Mouse (Mus musculus) hindbrain, embryonic 14.5 days (tissue): ENCODE data around the gene Slc22a30. TPM values are rescaled to one million over a fixed set of nuclear protein-coding genes. Genes with fewer than 3 reads are reported as not detected.
"Not testable (repeated sequence)": the region's sequence is repeated elsewhere in the genome, so short reads cannot be mapped to it uniquely, and the experiment has no call there.

ENCODE experiments used
- ATAC-seq: fragments of 200-750 bp; cut with Nextera tagmentation; 2 replicates; pipeline ENCODE4 v1.8.0; 2017; ENCODE audit warnings: moderate number of reproducible peaks, mild to moderate bottlenecking, moderate TSS enrichment, moderate library complexity; ENCODE audit not compliant: low FRiP score
- DNase-seq: peaks from one replicate; pipeline ENCODE4 v3.0.0-alpha.2; 2015; ENCODE audit warnings: low spot score
- H3K27ac ChIP-seq: fragments of 300-500 bp; sonication (generic); 2 replicates; pipeline ENCODE4 v1.5.1; 2014; ENCODE audit warnings: mild to moderate bottlenecking, moderate library complexity
- H3K27me3 ChIP-seq: fragments of 300-500 bp; sonication (generic); 2 replicates; pipeline ENCODE4 v1.6.1; 2014; ENCODE audit warnings: mild to moderate bottlenecking, low read length, mixed read lengths; ENCODE audit not compliant: control insufficient read depth, insufficient read depth
- H3K36me3 ChIP-seq: fragments of 300-500 bp; sonication (generic); replicated peaks from 2 replicates; pipeline ENCODE4 v1.6.1; 2014; ENCODE audit not compliant: control insufficient read depth, insufficient read depth
- H3K4me1 ChIP-seq: fragments of 300-500 bp; sonication (generic); replicated peaks from 2 replicates; pipeline ENCODE4 v1.6.1; 2014; ENCODE audit warnings: antibody characterized with exemption, low read length, mixed read lengths; ENCODE audit not compliant: control insufficient read depth, insufficient read depth
- H3K4me2 ChIP-seq: fragments of 300-500 bp; sonication (generic); replicated peaks from 2 replicates; pipeline ENCODE4 v1.6.1; 2014; ENCODE audit warnings: mild to moderate bottlenecking, moderate library complexity
- H3K4me3 ChIP-seq: fragments of 300-500 bp; sonication (generic); replicated peaks from 2 replicates; pipeline ENCODE4 v1.5.1; 2014; ENCODE audit warnings: mild to moderate bottlenecking, low read length
- H3K9ac ChIP-seq: fragments of 300-500 bp; sonication (generic); 2 replicates; pipeline ENCODE4 v1.6.1; 2014
- H3K9me3 ChIP-seq: fragments of 300-500 bp; sonication (generic); 2 replicates; pipeline ENCODE4 v1.6.1; 2016; ENCODE audit warnings: low read length; ENCODE audit not compliant: control insufficient read depth
- WGBS: fragments of 180-500 bp; shearing (Covaris S2); extraction: QIAGEN DNeasy Blood & Tissue Kit; methylation state at CpG from one replicate; pipeline ENCODE4 v1.1.7; 2014; 5-methylcytosine and 5-hydroxymethylcytosine counted together
- polyA plus RNA-seq: library from polyadenylated mRNA; unstranded; fragments of >200 nt; fragmentation: Nextera tagmentation; extraction: Ambion mirVana; gene quantifications from 2 replicates; pipeline ENCODE4 v1.2.1, GENCODE M21; 2014

The Slc22a30 gene
- polyA plus RNA-seq = not detected in 2 replicates

GRCm38 (mm10) chr19:8405011-8405410 is at the start of gene Slc22a30:
Slc22a30 (minus strand) TSS chr19:8405111.
- DNase-seq, H3K9ac ChIP-seq, ATAC-seq, H3K4me2 ChIP-seq, H3K27ac ChIP-seq, H3K9me3 ChIP-seq, H3K4me3 ChIP-seq, H3K27me3 ChIP-seq, H3K36me3 ChIP-seq, H3K4me1 ChIP-seq: not testable (repeated sequence)
- WGBS = 100% methylated on average over 1 of the region's 2 CpGs

- Histone ChIP-seq H3K9ac (no peak overlapping the region), H3K4me2 (no peak overlapping the region), H3K27ac (no peak overlapping the region), H3K9me3 (0 out of 2 replicates have a peak, but pooled peaks cover 3% of the 10 kb centered on the region), H3K27me3 (no peaks in the 10 kb centered on the region), H3K4me1 (no peaks in the 10 kb centered on the region), H3K4me3 (no peak overlapping the region), H3K36me3 (no peaks in the 10 kb centered on the region)
- ATAC-seq (no peak), DNase-seq (no peak)
- 84% methylated on average over 2 of the region's 2 CpGs for WGBS
Observed at GRCm38 (mm10) chr19:8448321-8448720, 43.4 kb upstream of the Slc22a30 start.

- H3K27ac ChIP-seq = no peak overlapping the region
- 85% methylated on average over 1 of the region's 1 CpGs for WGBS
Observed at GRCm38 (mm10) chr19:8447516-8447915, 42.6 kb upstream of the Slc22a30 start.

GRCm38 (mm10) chr19:8431051-8431662 is 26.2 kb upstream of the Slc22a30 start:
- no peak for ATAC-seq

More at GRCm38 (mm10) chr19:8447516-8447915, 42.6 kb upstream of the Slc22a30 start:
- Histone ChIP-seq H3K9ac (no peak overlapping the region), H3K4me2 (no peak overlapping the region), H3K36me3 (no peaks in the 10 kb centered on the region), H3K4me3 (no peak overlapping the region), H3K4me1 (no peaks in the 10 kb centered on the region), H3K27me3 (no peaks in the 10 kb centered on the region), H3K9me3 (no peaks in the 10 kb centered on the region)
- ATAC-seq = no peak
- no peak for DNase-seq

GRCm38 (mm10) chr19:8407290-8408021 is 2.5 kb upstream of the Slc22a30 start:
- 67% methylated on average over 14 of the region's 14 CpGs for WGBS
- not testable (repeated sequence) for H3K9ac ChIP-seq, H3K4me3 ChIP-seq, H3K9me3 ChIP-seq, H3K4me1 ChIP-seq, DNase-seq, H3K27ac ChIP-seq, H3K36me3 ChIP-seq, ATAC-seq, H3K4me2 ChIP-seq, H3K27me3 ChIP-seq

More at GRCm38 (mm10) chr19:8431051-8431662, 26.2 kb upstream of the Slc22a30 start:
- H3K9me3 ChIP-seq = 0 out of 2 replicates have a peak, but pooled peaks cover 1% of the 10 kb centered on the region
- H3K9ac ChIP-seq = no peak overlapping the region
- no peak overlapping the region for H3K27ac ChIP-seq
- no peak overlapping the region for H3K4me2 ChIP-seq
- no peak overlapping the region for H3K4me3 ChIP-seq
- no peak for DNase-seq
- H3K4me1 ChIP-seq = no peaks in the 10 kb centered on the region
- H3K27me3 ChIP-seq = no peaks in the 10 kb centered on the region
- H3K36me3 ChIP-seq = no peaks in the 10 kb centered on the region
- WGBS = 89% methylated on average over 5 of the region's 5 CpGs

Other genes with a start within 250 kb of the Slc22a30 start
- gene Slc22a29, start 186.2 kb downstream of the Slc22a30 start, polyA plus RNA-seq = 0.14 TPM in 1 of 2 replicates, not detected in the other
- gene Slc22a8, start 186.1 kb upstream of the Slc22a30 start, polyA plus RNA-seq = 9.2 and 11.9 TPM in 2 replicates
- 3.5 and 3.7 TPM in 2 replicates for gene Slc22a6, start 212.9 kb upstream of the Slc22a30 start, polyA plus RNA-seq